Mouse (Mus musculus) liver, embryonic 11.5 days (tissue): ENCODE data around the gene Dexi. TPM values are rescaled to one million over a fixed set of nuclear protein-coding genes. Genes with fewer than 3 reads are reported as not detected.

ENCODE experiments used
- ATAC-seq: fragments of 200-750 bp; cut with Nextera tagmentation; replicated peaks from 2 replicates; pipeline ENCODE4 v1.8.0; 2017; ENCODE audit warnings: moderate number of reproducible peaks, mild to moderate bottlenecking, moderate TSS enrichment, moderate library complexity; ENCODE audit not compliant: low FRiP score
- DNase-seq: peaks from one replicate; pipeline ENCODE4 v3.0.0-alpha.2; 2017; ENCODE audit warnings: low spot score
- H3K27ac ChIP-seq: fragments of 300-500 bp; sonication (generic); 2 replicates; pipeline ENCODE4 v1.5.1; 2014; ENCODE audit warnings: mild to moderate bottlenecking, low read depth, low read length, control low read depth
- H3K27me3 ChIP-seq: fragments of 300-500 bp; sonication (generic); replicated peaks from 2 replicates; pipeline ENCODE4 v1.6.1; 2014; ENCODE audit warnings: low read length, mixed read lengths; ENCODE audit not compliant: control insufficient read depth, insufficient read depth
- H3K36me3 ChIP-seq: fragments of 300-500 bp; sonication (generic); 2 replicates; pipeline ENCODE4 v1.6.1; 2014; ENCODE audit warnings: mild to moderate bottlenecking, low read length, moderate library complexity, mixed read lengths; ENCODE audit not compliant: control insufficient read depth, insufficient read depth
- H3K4me1 ChIP-seq: fragments of 300-500 bp; sonication (generic); replicated peaks from 2 replicates; pipeline ENCODE4 v1.6.1; 2014; ENCODE audit warnings: low read length, mixed read lengths; ENCODE audit not compliant: control insufficient read depth, insufficient read depth
- H3K4me2 ChIP-seq: fragments of 300-500 bp; sonication (generic); 2 replicates; pipeline ENCODE4 v1.6.1; 2014; ENCODE audit warnings: mild to moderate bottlenecking, control low read depth, moderate library complexity
- H3K4me3 ChIP-seq: fragments of 300-500 bp; sonication (generic); 2 replicates; pipeline ENCODE4 v1.5.1; 2014; ENCODE audit warnings: low read depth, low read length, control low read depth
- H3K9ac ChIP-seq: fragments of 300-500 bp; sonication (generic); 2 replicates; pipeline ENCODE4 v1.6.1; 2014; ENCODE audit warnings: low read depth, low read length, control low read depth
- H3K9me3 ChIP-seq: fragments of 300-500 bp; sonication (generic); 2 replicates; pipeline ENCODE4 v1.6.1; 2016; ENCODE audit warnings: low read length, inconsistent platforms, mixed read lengths; ENCODE audit not compliant: control insufficient read depth
- WGBS: fragments of 180-500 bp; shearing (Covaris S2); extraction: QIAGEN DNeasy Blood & Tissue Kit; methylation state at CpG from one replicate; pipeline ENCODE4 v1.1.7; 2014; 5-methylcytosine and 5-hydroxymethylcytosine counted together
- polyA plus RNA-seq: library from polyadenylated mRNA; unstranded; fragments of >200 nt; fragmentation: Nextera tagmentation; extraction: Ambion mirVana; gene quantifications from 2 replicates; pipeline ENCODE4 v1.2.1, GENCODE M21; 2014

Dexi gene
- polyA plus RNA-seq, 1 experiment from 2014 or later, result 9.6 TPM

DNA sequence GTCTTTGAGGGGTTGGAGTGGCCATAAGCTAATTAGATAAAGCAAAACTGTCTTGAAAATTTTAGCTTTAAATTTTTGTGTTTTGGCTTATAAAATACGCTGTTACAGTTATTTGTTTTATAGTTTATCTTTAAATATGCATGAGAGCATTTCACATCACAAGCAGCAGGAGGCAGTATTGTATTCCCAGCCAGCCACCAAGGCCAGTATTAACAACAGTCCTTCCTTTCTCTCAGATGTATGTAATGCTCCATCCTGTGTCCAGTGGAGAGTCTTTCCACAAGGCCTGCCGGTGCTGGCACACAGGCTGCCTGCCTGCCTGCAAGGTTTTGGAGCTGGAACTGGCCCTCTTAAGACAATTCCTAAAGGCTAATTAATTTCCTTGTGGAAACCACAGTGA lies 29.0 kb upstream of the Dexi start:
- Histone ChIP-seq H3K36me3 (peaks cover 7% of the 10 kb centered on the region; the same call in 1 of the 2 replicates), H3K9ac (no peak overlapping the region), H3K27ac (no peak overlapping the region), H3K4me2 (no peak overlapping the region), H3K9me3 (no peaks in the 10 kb centered on the region), H3K4me1 (peaks cover 2% of the 10 kb centered on the region; the same call in 1 of the 2 replicates), H3K27me3 (no peaks in the 10 kb centered on the region), H3K4me3 (no peak overlapping the region)
- ATAC-seq (no peak), DNase-seq (no peak)
- WGBS, result 52% methylated on average over 2 of the region's 2 CpGs

- 64% methylated on average over 1 of the region's 1 CpGs for WGBS
- ATAC-seq (no peak), DNase-seq (no peak)
- H3K4me2 ChIP-seq, result no peak overlapping the region
- H3K9me3 ChIP-seq, result no peaks in the 10 kb centered on the region
- H3K9ac ChIP-seq, result no peak overlapping the region
- H3K27me3 ChIP-seq, result no peaks in the 10 kb centered on the region
- no peak overlapping the region for H3K27ac ChIP-seq
- no peak overlapping the region for H3K4me3 ChIP-seq
- H3K36me3 ChIP-seq, result peaks cover 4% of the 10 kb centered on the region; the same call in 1 of the 2 replicates
- H3K4me1 ChIP-seq, result no peaks in the 10 kb centered on the region
Observed at GRCm38 (mm10) chr16:10570708-10571107, 27.9 kb upstream of the Dexi start.

DNA sequence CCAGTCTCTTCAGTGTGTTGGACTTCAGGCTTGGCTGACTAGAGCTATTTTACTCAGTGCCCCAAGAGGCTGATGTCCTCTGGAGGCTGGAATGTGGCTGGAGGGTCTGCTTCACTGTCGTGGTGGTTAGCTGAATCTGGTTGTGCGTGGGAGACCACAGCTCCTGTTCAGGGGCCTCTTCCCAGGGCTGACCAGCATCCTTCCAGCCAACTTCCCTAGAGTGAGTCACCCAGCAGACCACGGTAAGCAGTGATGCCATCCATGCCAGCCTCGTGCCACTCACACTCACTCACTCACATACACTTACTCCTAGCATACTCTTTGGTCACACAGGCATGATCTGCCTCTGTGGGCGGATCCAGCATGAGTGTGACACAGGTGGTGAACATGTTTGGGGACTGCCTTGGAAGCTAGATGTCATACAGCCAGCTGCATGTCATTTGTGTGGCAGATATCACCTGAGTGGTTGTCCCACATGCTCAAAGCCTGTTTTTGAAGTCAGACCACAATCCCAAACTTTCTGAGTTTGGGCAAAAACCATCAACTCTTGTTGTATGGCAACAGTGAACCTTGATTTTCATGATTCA lies 27.0 kb upstream of the Dexi start:
- 75% methylated on average over 5 of the region's 5 CpGs for WGBS
- DNase-seq (no peak), ATAC-seq (no peak)
- H3K4me3 ChIP-seq, result no peak overlapping the region
- H3K4me1 ChIP-seq, result no peaks in the 10 kb centered on the region
- no peaks in the 10 kb centered on the region for H3K27me3 ChIP-seq
- no peak overlapping the region for H3K27ac ChIP-seq
- peaks cover 4% of the 10 kb centered on the region; the same call in 1 of the 2 replicates for H3K36me3 ChIP-seq
- no peaks in the 10 kb centered on the region for H3K9me3 ChIP-seq
- no peak overlapping the region for H3K9ac ChIP-seq
- H3K4me2 ChIP-seq, result no peak overlapping the region

- DNase-seq (no peak), ATAC-seq (no peak)
- H3K4me1 ChIP-seq, result no peaks in the 10 kb centered on the region
- H3K9me3 ChIP-seq, result no peaks in the 10 kb centered on the region
- no peak overlapping the region for H3K4me2 ChIP-seq
- no peaks in the 10 kb centered on the region for H3K36me3 ChIP-seq
- WGBS, result 91% methylated on average over 4 of the region's 4 CpGs
- no peaks in the 10 kb centered on the region for H3K27me3 ChIP-seq
- no peak overlapping the region for H3K4me3 ChIP-seq
- H3K9ac ChIP-seq, result no peak overlapping the region
- H3K27ac ChIP-seq, result no peak overlapping the region
Observed at GRCm38 (mm10) chr16:10567153-10567552, 24.3 kb upstream of the Dexi start.

DNA sequence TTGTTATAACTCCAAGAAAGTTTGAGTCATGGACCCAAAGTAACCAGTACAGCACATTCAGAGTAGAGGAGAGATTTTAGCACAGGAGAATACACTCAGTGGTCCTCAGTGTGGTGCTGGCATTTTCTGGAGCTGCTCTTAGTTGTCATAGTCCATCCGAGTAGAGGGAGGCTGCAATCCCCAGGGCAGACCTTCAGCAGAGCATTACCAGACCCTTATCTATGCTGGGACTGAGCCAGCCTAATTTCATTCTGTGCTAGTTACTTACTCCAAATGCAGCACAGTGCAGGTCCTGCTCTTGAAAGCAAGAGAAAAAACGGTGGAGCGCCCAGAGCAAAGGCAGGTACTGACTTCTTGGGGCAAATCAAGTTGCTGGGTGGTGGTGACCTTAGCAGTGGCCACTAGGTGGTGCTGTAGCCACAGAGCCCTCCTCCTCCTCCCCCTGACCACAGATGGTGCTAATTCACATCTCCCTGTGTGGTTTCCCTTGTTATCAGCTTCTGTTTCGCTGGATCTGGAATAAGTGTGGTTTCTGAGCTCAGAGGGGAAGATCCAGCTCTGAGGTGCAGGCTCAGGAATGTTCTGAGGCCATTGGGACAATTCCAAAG lies 22.5 kb upstream of the Dexi start:
- Histone ChIP-seq H3K4me1 (no peaks in the 10 kb centered on the region), H3K36me3 (no peaks in the 10 kb centered on the region; the same call in 1 of the 2 replicates), H3K9me3 (no peaks in the 10 kb centered on the region), H3K27me3 (no peaks in the 10 kb centered on the region), H3K27ac (no peak overlapping the region), H3K4me2 (no peak overlapping the region), H3K4me3 (no peak overlapping the region), H3K9ac (no peak overlapping the region)
- WGBS, result 32% methylated on average over 4 of the region's 4 CpGs
- peak; percentile 60 for ATAC-seq
- peak; percentile 65 for DNase-seq

- 88% methylated on average over 8 of the region's 8 CpGs for WGBS
- no peaks in the 10 kb centered on the region for H3K27me3 ChIP-seq
- no peak overlapping the region for H3K27ac ChIP-seq
- no peak overlapping the region for H3K4me2 ChIP-seq
- ATAC-seq (no peak), DNase-seq (no peak)
- H3K36me3 ChIP-seq, result peaks cover 2% of the 10 kb centered on the region
- H3K9ac ChIP-seq, result no peak overlapping the region
- no peaks in the 10 kb centered on the region for H3K4me1 ChIP-seq
- no peaks in the 10 kb centered on the region for H3K9me3 ChIP-seq
- H3K4me3 ChIP-seq, result no peak overlapping the region
Observed at GRCm38 (mm10) chr16:10559991-10560390, 17.1 kb upstream of the Dexi start.

- Histone ChIP-seq H3K27ac (no peak overlapping the region), H3K9ac (no peak overlapping the region), H3K9me3 (no peaks in the 10 kb centered on the region), H3K4me3 (no peak overlapping the region), H3K36me3 (no peaks in the 10 kb centered on the region), H3K4me1 (no peaks in the 10 kb centered on the region), H3K4me2 (no peak overlapping the region), H3K27me3 (no peaks in the 10 kb centered on the region)
- no peak for ATAC-seq
- 54% methylated on average over 2 of the region's 2 CpGs for WGBS
- DNase-seq, result no peak
Observed at GRCm38 (mm10) chr16:10553858-10554257, 11.0 kb upstream of the Dexi start.

- WGBS, result 75% methylated on average over 4 of the region's 4 CpGs
- no peak overlapping the region for H3K9ac ChIP-seq
- ATAC-seq (no peak), DNase-seq (no peak)
- no peak overlapping the region for H3K4me3 ChIP-seq
- H3K27me3 ChIP-seq, result no peaks in the 10 kb centered on the region
- H3K4me2 ChIP-seq, result no peak overlapping the region
- peaks cover 1% of the 10 kb centered on the region; the same call in 1 of the 2 replicates for H3K4me1 ChIP-seq
- no peaks in the 10 kb centered on the region for H3K36me3 ChIP-seq
- no peaks in the 10 kb centered on the region for H3K9me3 ChIP-seq
- H3K27ac ChIP-seq, result no peak overlapping the region
Observed at GRCm38 (mm10) chr16:10551592-10551991, 8.7 kb upstream of the Dexi start.

DNA sequence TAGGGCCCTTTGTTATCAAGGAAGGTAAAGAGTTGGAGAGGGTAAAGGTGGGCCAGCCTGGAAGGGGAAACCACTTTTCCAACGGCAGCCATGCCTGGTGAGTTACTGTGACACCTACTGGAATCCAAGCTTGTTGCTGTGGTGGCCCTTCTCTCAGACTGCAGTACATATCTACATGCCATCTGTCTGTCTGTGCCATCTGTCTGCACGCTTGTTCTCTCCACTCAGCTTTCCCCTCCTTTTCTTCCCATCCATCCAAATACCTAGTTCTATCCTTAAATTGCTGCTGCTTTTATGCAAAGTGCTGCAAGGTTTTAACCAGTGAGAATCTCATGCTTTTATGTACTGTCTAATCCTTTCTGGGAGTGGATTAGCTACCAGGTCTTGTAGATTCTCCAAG lies 6.7 kb upstream of the Dexi start:
- Histone ChIP-seq H3K4me3 (no peak overlapping the region), H3K9ac (no peak overlapping the region), H3K9me3 (no peaks in the 10 kb centered on the region), H3K4me1 (peaks cover 11% of the 10 kb centered on the region), H3K4me2 (no peak overlapping the region), H3K27me3 (no peaks in the 10 kb centered on the region), H3K27ac (no peak overlapping the region), H3K36me3 (no peaks in the 10 kb centered on the region)
- 83% methylated on average over 2 of the region's 2 CpGs for WGBS
- no peak for DNase-seq
- ATAC-seq, result no peak
